Mouse (Mus musculus) CH12.LX (cell line): ENCODE measurements at regions not wholly inside any gene's neighbourhood (a gene's known extent, or its start where the extent isn't known, plus 50 kb on each side); places are given as distances from the start of the nearest gene placed in this dataset.

Source experiments
- DNase-seq: peaks from one replicate; pipeline ENCODE4 v3.0.0-alpha.2; 2013; ENCODE audit errors: extremely low read depth
- H3K27ac ChIP-seq: 2 replicates; pipeline ENCODE4 v1.5.1; 2012; ENCODE audit warnings: low read depth, mild to moderate bottlenecking, control low read depth, moderate library complexity; ENCODE audit not compliant: insufficient read depth
- H3K27me3 ChIP-seq: replicated peaks from 2 replicates; pipeline ENCODE3; 2012; ENCODE audit warnings: inconsistent platforms
- H3K36me3 ChIP-seq, 2 experiments: replicated peaks in 1 of 2; 2 replicates each; pipeline versions ENCODE3 to v1.6.1; 2012; ENCODE audit warnings: inconsistent platforms in 1 of 2, low read length in 1 of 2, mild to moderate bottlenecking in 1 of 2, mixed read lengths in 1 of 2, moderate library complexity in 1 of 2; ENCODE audit not compliant: control insufficient read depth in 1 of 2, insufficient read depth in 1 of 2
- H3K4me1 ChIP-seq, 2 experiments: 2 replicates each; pipeline ENCODE4 v1.6.1; 2012; ENCODE audit warnings: inconsistent platforms in 1 of 2, moderate library complexity in 1 of 2; ENCODE audit not compliant: insufficient read depth in 2 of 2, control insufficient read depth in 1 of 2
- H3K4me2 ChIP-seq: 2 replicates; pipeline ENCODE4 v1.6.1; 2012; ENCODE audit warnings: low read depth, mild to moderate bottlenecking, control low read depth; ENCODE audit not compliant: poor library complexity, insufficient read depth, severe bottlenecking
- H3K4me3 ChIP-seq, 3 experiments: fragments of 150-350 bp in 1 of 3; sonication (generic) in 1 of 3; replicated peaks in 1 of 3; 2 replicates each; pipeline versions ENCODE3 to v1.5.1; 2011 to 2012; ENCODE audit warnings: low read depth in 2 of 3, low read length in 2 of 3, mild to moderate bottlenecking in 2 of 3, moderate library complexity in 2 of 3, control low read depth in 1 of 3, improper control_type of control experiment in 1 of 3, inconsistent platforms in 1 of 3, mixed read lengths in 1 of 3; ENCODE audit not compliant: poor library complexity in 1 of 3
- H3K79me2 ChIP-seq: replicated peaks from 2 replicates; pipeline ENCODE4 v1.6.1; 2012; ENCODE audit warnings: mild to moderate bottlenecking, moderate library complexity; ENCODE audit not compliant: control insufficient read depth, poor library complexity, insufficient read depth, severe bottlenecking; ENCODE audit errors: extremely low read depth
- H3K9ac ChIP-seq: 2 replicates; pipeline ENCODE4 v1.6.1; 2012; ENCODE audit warnings: low read depth, mild to moderate bottlenecking, control low read depth, moderate library complexity; ENCODE audit not compliant: insufficient read depth
- H3K9me3 ChIP-seq: replicated peaks from 2 replicates; pipeline ENCODE3; 2012; ENCODE audit warnings: low read length, inconsistent platforms, mixed read lengths
- CHD1 ChIP-seq: IDR thresholded peaks from 2 replicates; pipeline ENCODE4 v1.6.1; 2012; ENCODE audit warnings: low read depth, low read length, improper control_type of control experiment, inconsistent platforms
- CHD2 ChIP-seq: IDR thresholded peaks from 2 replicates; pipeline ENCODE4 v1.6.1; 2011; ENCODE audit warnings: low read length, improper control_type of control experiment
- CTCF ChIP-seq, 2 experiments: IDR thresholded peaks in 1 of 2; conservative IDR thresholded peaks in 1 of 2; 2 replicates each; pipeline ENCODE4 v1.5.1; 2011 to 2012; ENCODE audit warnings: low read depth in 2 of 2, low read length in 2 of 2, improper control_type of control experiment in 1 of 2, inconsistent platforms in 1 of 2, mild to moderate bottlenecking in 1 of 2, moderate library complexity in 1 of 2
- E2F4 ChIP-seq: IDR thresholded peaks from 2 replicates; pipeline ENCODE4 v1.6.1; 2011; ENCODE audit warnings: low read depth, low read length, improper control_type of control experiment; ENCODE audit not compliant: insufficient replicate concordance
- ELF1 ChIP-seq: IDR thresholded peaks from 2 replicates; pipeline ENCODE4 v1.6.1; 2014; ENCODE audit warnings: low read depth, mild to moderate bottlenecking, inconsistent platforms, low read length, improper control_type of control experiment
- EP300 ChIP-seq: IDR thresholded peaks from 2 replicates; pipeline ENCODE4 v1.6.1; 2011; ENCODE audit warnings: low read length, improper control_type of control experiment
- ETS1 ChIP-seq: conservative IDR thresholded peaks from 2 replicates; pipeline ENCODE4 v1.6.1; 2012; ENCODE audit warnings: low read depth, mild to moderate bottlenecking, inconsistent platforms, low read length, improper control_type of control experiment, moderate library complexity
- IRF4 ChIP-seq: IDR thresholded peaks from 2 replicates; pipeline ENCODE4 v1.6.1; 2014; ENCODE audit warnings: low read depth, mild to moderate bottlenecking, inconsistent platforms, low read length, improper control_type of control experiment
- JUN ChIP-seq: IDR thresholded peaks from 2 replicates; pipeline ENCODE4 v1.6.1; 2011; ENCODE audit warnings: low read depth, mild to moderate bottlenecking, low read length, improper control_type of control experiment, moderate library complexity; ENCODE audit not compliant: insufficient read depth
- JUND ChIP-seq: conservative IDR thresholded peaks from 2 replicates; pipeline ENCODE4 v1.6.1; 2011; ENCODE audit warnings: low read depth, low read length, improper control_type of control experiment
- KAT2A ChIP-seq: IDR thresholded peaks from 2 replicates; pipeline ENCODE4 v1.6.1; 2012; ENCODE audit warnings: low read length, improper control_type of control experiment, inconsistent platforms; ENCODE audit not compliant: insufficient replicate concordance
- MAX ChIP-seq: IDR thresholded peaks from 2 replicates; pipeline ENCODE4 v1.6.1; 2011; ENCODE audit warnings: low read length, improper control_type of control experiment
- MAZ ChIP-seq: IDR thresholded peaks from 2 replicates; pipeline ENCODE4 v1.6.1; 2012; ENCODE audit warnings: low read depth, mild to moderate bottlenecking, inconsistent platforms, low read length, improper control_type of control experiment, moderate library complexity
- MEF2A ChIP-seq: IDR thresholded peaks from 2 replicates; pipeline ENCODE4 v1.6.1; 2014; ENCODE audit warnings: low read depth, mild to moderate bottlenecking, inconsistent platforms, low read length, improper control_type of control experiment, borderline replicate concordance
- MXI1 ChIP-seq: IDR thresholded peaks from 2 replicates; pipeline ENCODE4 v1.6.1; 2011; ENCODE audit warnings: mild to moderate bottlenecking, low read depth, low read length, improper control_type of control experiment
- MYC ChIP-seq: IDR thresholded peaks from 2 replicates; pipeline ENCODE4 v1.6.1; 2011; ENCODE audit warnings: low read depth, mild to moderate bottlenecking, improper control_type of control experiment, low read length
- NELFE ChIP-seq: IDR thresholded peaks from 2 replicates; pipeline ENCODE4 v1.6.1; 2011; ENCODE audit warnings: low read depth, low read length, improper control_type of control experiment
- POLR2A ChIP-seq: IDR thresholded peaks from 2 replicates; pipeline ENCODE4 v1.6.1; 2011; ENCODE audit warnings: low read depth, mild to moderate bottlenecking, improper control_type of control experiment, low read length
- POLR2AphosphoS2 ChIP-seq: IDR thresholded peaks from 2 replicates; pipeline ENCODE4 v1.6.1; 2011; ENCODE audit warnings: low read depth, low read length, improper control_type of control experiment
- RCOR1 ChIP-seq: conservative IDR thresholded peaks from 2 replicates; pipeline ENCODE4 v1.6.1; 2012; ENCODE audit warnings: low read depth, mild to moderate bottlenecking, inconsistent platforms, low read length, improper control_type of control experiment
- SMC3 ChIP-seq: IDR thresholded peaks from 2 replicates; pipeline ENCODE4 v1.6.1; 2011; ENCODE audit warnings: low read depth, low read length, improper control_type of control experiment
- TBP ChIP-seq: conservative IDR thresholded peaks from 2 replicates; pipeline ENCODE4 v1.6.1; 2011; ENCODE audit warnings: low read depth, low read length, improper control_type of control experiment
- TCF12 ChIP-seq: IDR thresholded peaks from 2 replicates; pipeline ENCODE4 v1.6.1; 2014; ENCODE audit warnings: low read depth, mild to moderate bottlenecking, inconsistent platforms, low read length, improper control_type of control experiment
- USF1 ChIP-seq: IDR thresholded peaks from 2 replicates; pipeline ENCODE4 v1.6.1; 2014; ENCODE audit warnings: low read depth, mild to moderate bottlenecking, inconsistent platforms, low read length, improper control_type of control experiment
- USF2 ChIP-seq: conservative IDR thresholded peaks from 2 replicates; pipeline ENCODE4 v1.6.1; 2011; ENCODE audit warnings: low read depth, low read length, improper control_type of control experiment
- ZC3H11A ChIP-seq: IDR thresholded peaks from 2 replicates; pipeline ENCODE4 v1.6.1; 2012; ENCODE audit warnings: low read depth, mild to moderate bottlenecking, inconsistent platforms, low read length, improper control_type of control experiment
- ZMIZ1 ChIP-seq: IDR thresholded peaks from 2 replicates; pipeline ENCODE4 v1.6.1; 2012; ENCODE audit warnings: low read depth, mild to moderate bottlenecking, inconsistent platforms, low read length, improper control_type of control experiment
- ZNF384 ChIP-seq: IDR thresholded peaks from 2 replicates; pipeline ENCODE4 v1.6.1; 2012; ENCODE audit warnings: low read depth, low read length, improper control_type of control experiment, inconsistent platforms
- dilution Hi-C: fragments of 300-500 bp; cut with MboI; formaldehyde crosslinking; loops from 2 replicates; pipeline ENCODE4 v1.14.3; 2020; ENCODE audit warnings: low sequenced_read_pairs; ENCODE audit not compliant: extremely low pct_unique_long_range_greater_than_20kb, extremely low pct_ligation_motif_present
- in situ Hi-C: fragments of 300-500 bp; cut with MboI; formaldehyde crosslinking; loops from 3 replicates; pipeline ENCODE4 v1.14.3; 2019; ENCODE audit warnings: low sequenced_read_pairs, low pct_ligation_motif_present, low pct_unique_long_range_greater_than_20kb, mixed read lengths

GRCm38 (mm10) chr7:124605978-124606377, 623.3 kb downstream of the Hs3st4 start:
- no peaks in the 10 kb centered on the region for H3K79me2 ChIP-seq
- DNase-seq = no peak
- no peaks in the 10 kb centered on the region for H3K4me1 ChIP-seq
- in situ Hi-C loops (no loop called here), dilution Hi-C loops (no loop called here)
- no peaks in the 10 kb centered on the region for H3K36me3 ChIP-seq
- no peak overlapping the region for H3K9ac ChIP-seq
- peaks cover under 1% of the 10 kb centered on the region for H3K27me3 ChIP-seq
- no peak overlapping the region for H3K27ac ChIP-seq
- TF ChIP-seq ZNF384 = no peak
- H3K4me3 ChIP-seq = no peak overlapping the region
- no peak overlapping the region for H3K4me2 ChIP-seq
- H3K9me3 ChIP-seq = peaks cover 40% of the 10 kb centered on the region

- TF ChIP-seq MAZ (no peak), IRF4 (no peak), MYC (no peak), MAX (no peak), EP300 (no peak), CTCF (conservative IDR thresholded peaks at IDR 0.05 in 1 of 2, IDR thresholded peaks at IDR 0.05 in 1 of 2; ENCODE audit: low read depth in 2 of 2, low read length in 2 of 2) (no peak), ZMIZ1 (no peak), MXI1 (no peak), MEF2A (no peak), RCOR1 (no peak), JUN (no peak), CHD1 (no peak), CHD2 (no peak), ELF1 (no peak), USF1 (no peak)
- dilution Hi-C loops = no loop called here
- Histone ChIP-seq H3K9me3 (peaks cover 34% of the 10 kb centered on the region), H3K27ac (no peak overlapping the region), H3K4me1 (no peaks in the 10 kb centered on the region), H3K36me3 (no peaks in the 10 kb centered on the region), H3K27me3 (peaks cover 2% of the 10 kb centered on the region), H3K4me2 (no peak overlapping the region), H3K4me3 (no peak overlapping the region), H3K79me2 (no peaks in the 10 kb centered on the region), H3K9ac (no peak overlapping the region)
- in situ Hi-C loops = no loop called here
- no peak for DNase-seq
Observed at GRCm38 (mm10) chr7:124607061-124607460, 624.4 kb downstream of the Hs3st4 start.

GRCm38 (mm10) chr7:124610437-124610836, 627.8 kb downstream of the Hs3st4 start:
- Histone ChIP-seq H3K4me2 (no peak overlapping the region), H3K27ac (no peak overlapping the region), H3K9me3 (peaks cover 22% of the 10 kb centered on the region), H3K9ac (no peak overlapping the region), H3K27me3 (peaks cover 2% of the 10 kb centered on the region), H3K36me3 (no peaks in the 10 kb centered on the region), H3K79me2 (no peaks in the 10 kb centered on the region), H3K4me1 (no peaks in the 10 kb centered on the region), H3K4me3 (no peak overlapping the region)
- dilution Hi-C loops = no loop called here
- in situ Hi-C loops = no loop called here
- DNase-seq = no peak
- no peak for TF ChIP-seq ETS1
- no peak for TF ChIP-seq RCOR1
- no peak for TF ChIP-seq TBP
- no peak for TF ChIP-seq MAX
- TF ChIP-seq USF2 = no peak
- no peak for TF ChIP-seq POLR2AphosphoS2
- no peak for TF ChIP-seq SMC3
- no peak for TF ChIP-seq CHD1
- TF ChIP-seq POLR2A = no peak
- no peak for TF ChIP-seq NELFE
- TF ChIP-seq ZMIZ1 = no peak
- no peak for TF ChIP-seq TCF12
- no peak for TF ChIP-seq E2F4
- TF ChIP-seq ELF1 = no peak
- TF ChIP-seq IRF4 = no peak
- no peak for TF ChIP-seq JUND
- TF ChIP-seq KAT2A = no peak
- TF ChIP-seq MXI1 = no peak
- TF ChIP-seq ZC3H11A = no peak
